Mouse (Mus musculus): ENCODE results near the gene Nmral1.
"Not testable (repeated sequence)": the region's sequence is repeated elsewhere in the genome, so short reads cannot be mapped to it uniquely, and the experiment has no call there.

The Nmral1 gene

GRCm38 (mm10) chr16:4713861-4714710, 5.1 kb downstream of the Nmral1 start:
- no peak for DNase-seq (ENCODE audit: low spot score)

GRCm38 (mm10) chr16:4711173-4711572, 8.0 kb downstream of the Nmral1 start:
- no peak for DNase-seq (ENCODE audit: low spot score)

- DNase-seq (ENCODE audit: low spot score), result no peak
Observed at GRCm38 (mm10) chr16:4705541-4705940, 13.6 kb downstream of the Nmral1 start.

GRCm38 (mm10) chr16:4702646-4703045, 16.5 kb downstream of the Nmral1 start:
- no peak for DNase-seq (ENCODE audit: low spot score)

GRCm38 (mm10) chr16:4701211-4701610, 17.9 kb downstream of the Nmral1 start:
- no peak for DNase-seq (ENCODE audit: low spot score)

GRCm38 (mm10) chr16:4689371-4689770, 29.8 kb downstream of the Nmral1 start:
- not testable (repeated sequence) for DNase-seq (ENCODE audit: low spot score)

- DNase-seq (ENCODE audit: low spot score), result no peak
Observed at GRCm38 (mm10) chr16:4684457-4684791, 34.7 kb downstream of the Nmral1 start.

GRCm38 (mm10) chr16:4683581-4684456, 35.3 kb downstream of the Nmral1 start:
- DNase-seq (ENCODE audit: low spot score), result peak; percentile 97

- DNase-seq (ENCODE audit: low spot score), result no peak
Observed at GRCm38 (mm10) chr16:4683193-4683580, 36.0 kb downstream of the Nmral1 start.

- DNase-seq (ENCODE audit: low spot score), result no peak
Observed at GRCm38 (mm10) chr16:4682628-4683179, 36.5 kb downstream of the Nmral1 start.

- DNase-seq (ENCODE audit: low spot score), result not testable (repeated sequence)
Observed at GRCm38 (mm10) chr16:4680922-4681455, 38.2 kb downstream of the Nmral1 start.

- DNase-seq (ENCODE audit: low spot score), result peak; percentile 90
Observed at GRCm38 (mm10) chr16:4679121-4680018, 39.8 kb downstream of the Nmral1 start, which contains the start of gene Coro7. Gene Coro7, minus strand, starts transcription at chr16:4679777.

GRCm38 (mm10) chr16:4678080-4678479, 41.1 kb downstream of the Nmral1 start:
- DNase-seq (ENCODE audit: low spot score), result no peak

GRCm38 (mm10) chr16:4676836-4677235, 42.3 kb downstream of the Nmral1 start:
- no peak for DNase-seq (ENCODE audit: low spot score)

- DNase-seq (ENCODE audit: low spot score), result no peak
Observed at GRCm38 (mm10) chr16:4674091-4674490, 45.1 kb downstream of the Nmral1 start.

GRCm38 (mm10) chr16:4670317-4670716, 48.8 kb downstream of the Nmral1 start:
- no peak for DNase-seq (ENCODE audit: low spot score)

- DNase-seq (ENCODE audit: low spot score), result peak; percentile 92
Observed at GRCm38 (mm10) chr16:4667190-4667808, 51.9 kb downstream of the Nmral1 start.

- DNase-seq (ENCODE audit: low spot score), result no peak
Observed at GRCm38 (mm10) chr16:4665726-4666125, 53.4 kb downstream of the Nmral1 start.

GRCm38 (mm10) chr16:4663806-4664205, 55.4 kb downstream of the Nmral1 start:
- DNase-seq (ENCODE audit: low spot score), result no peak

GRCm38 (mm10) chr16:4661605-4662004, 57.6 kb downstream of the Nmral1 start:
- no peak for DNase-seq (ENCODE audit: low spot score)

All from urinary bladder, postnatal 14 days (tissue).